Mouse (Mus musculus) MN1 (cell line): ENCODE data around the gene Rbbp4.
"Not testable (repeated sequence)": the region's sequence is repeated elsewhere in the genome, so short reads cannot be mapped to it uniquely, and the experiment has no call there.

Source experiments
- DNase-seq: peaks from one replicate; pipeline ENCODE4 v3.0.0-alpha.2; 2016; ENCODE audit warnings: low spot score

The Rbbp4 gene

GRCm38 (mm10) chr4:129335216-129336074 lies at the start of gene Rbbp4, which contains the start of gene Zbtb8os:
Rbbp4 (minus strand) TSS chr4:129335370.
Zbtb8os (plus strand) TSS chr4:129335695.
- DNase-seq, result peak; percentile 100

GRCm38 (mm10) chr4:129384440-129384839 lies 49.3 kb upstream of the Rbbp4 start:
- no peak for DNase-seq

- no peak for DNase-seq
Observed at GRCm38 (mm10) chr4:129383586-129383985, 48.4 kb upstream of the Rbbp4 start.

- no peak for DNase-seq
Observed at GRCm38 (mm10) chr4:129382488-129382887, 47.3 kb upstream of the Rbbp4 start.

- DNase-seq, result no peak
Observed at GRCm38 (mm10) chr4:129382029-129382428, 46.9 kb upstream of the Rbbp4 start.

- no peak for DNase-seq
Observed at GRCm38 (mm10) chr4:129381148-129381547, 46.0 kb upstream of the Rbbp4 start.

- DNase-seq, result no peak
Observed at GRCm38 (mm10) chr4:129379805-129380204, 44.6 kb upstream of the Rbbp4 start.

GRCm38 (mm10) chr4:129377601-129378390 lies 42.6 kb upstream of the Rbbp4 start, which contains the start of gene Zbtb8a:
Zbtb8a (minus strand) TSS chr4:129378116.
- DNase-seq, result peak; percentile 73

- peak; percentile 66 for DNase-seq
Observed at GRCm38 (mm10) chr4:129376961-129377545, 41.9 kb upstream of the Rbbp4 start.

- no peak for DNase-seq
Observed at GRCm38 (mm10) chr4:129375821-129376220, 40.7 kb upstream of the Rbbp4 start.

GRCm38 (mm10) chr4:129375000-129375399 lies 39.8 kb upstream of the Rbbp4 start:
- no peak for DNase-seq

- DNase-seq, result no peak
Observed at GRCm38 (mm10) chr4:129374219-129374755, 39.1 kb upstream of the Rbbp4 start.

- DNase-seq, result no peak
Observed at GRCm38 (mm10) chr4:129373202-129373976, 38.2 kb upstream of the Rbbp4 start.

GRCm38 (mm10) chr4:129371391-129371790 lies 36.2 kb upstream of the Rbbp4 start:
- no peak for DNase-seq

GRCm38 (mm10) chr4:129365224-129365623 lies 30.1 kb upstream of the Rbbp4 start:
- no peak for DNase-seq

GRCm38 (mm10) chr4:129364379-129364778 lies 29.2 kb upstream of the Rbbp4 start:
- no peak for DNase-seq

- no peak for DNase-seq
Observed at GRCm38 (mm10) chr4:129363463-129363862, 28.3 kb upstream of the Rbbp4 start.

- DNase-seq, result no peak
Observed at GRCm38 (mm10) chr4:129362771-129363170, 27.6 kb upstream of the Rbbp4 start.

GRCm38 (mm10) chr4:129362238-129362637 lies 27.1 kb upstream of the Rbbp4 start:
- not testable (repeated sequence) for DNase-seq

- no peak for DNase-seq
Observed at GRCm38 (mm10) chr4:129357613-129358163, 22.5 kb upstream of the Rbbp4 start.

- DNase-seq, result no peak
Observed at GRCm38 (mm10) chr4:129354236-129354635, 19.1 kb upstream of the Rbbp4 start.
